Comparison of ENCODE assay signal across 12 mouse cellular contexts in the genomic region with DNA sequence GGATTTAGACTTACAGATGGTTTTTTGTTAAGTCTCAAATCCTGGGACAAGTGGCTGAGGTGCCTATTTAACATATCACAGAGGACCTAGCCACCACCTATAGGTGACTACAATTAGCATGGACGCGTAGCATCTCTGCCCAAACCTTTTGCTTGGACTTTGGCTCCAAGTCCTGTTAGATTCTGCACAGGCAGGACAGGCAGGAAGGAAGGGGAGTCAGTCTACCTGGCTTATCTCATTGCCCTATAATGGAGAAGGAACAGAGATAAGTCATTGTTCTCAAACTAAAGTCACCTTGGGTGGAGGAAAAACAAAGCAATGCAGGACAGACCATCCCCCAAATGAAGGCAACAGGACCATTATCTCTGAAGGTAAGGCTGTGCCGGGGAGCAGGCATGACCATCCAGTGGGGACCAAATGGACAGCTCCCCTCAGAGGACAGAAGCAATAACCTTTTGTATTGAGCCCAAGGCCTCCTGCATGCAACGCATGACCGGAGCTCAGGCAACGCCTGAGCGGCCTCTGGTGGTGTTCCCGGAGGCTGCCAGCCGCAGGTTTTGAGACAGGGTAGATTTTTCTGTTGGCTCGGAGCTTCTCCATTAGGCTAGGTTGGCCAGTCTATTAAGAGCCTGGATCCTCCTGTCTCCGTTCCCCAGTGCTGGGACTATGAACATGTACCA. TPM values are rescaled to one million over a fixed set of nuclear protein-coding genes. Genes with fewer than 3 reads are reported as not detected.
DNase-seq lines count a peak whose midpoint lies in the region; ATAC-seq and TF ChIP-seq lines count a peak whose summit lies in the region.
"Had no signal": no experiment of that assay in that cellular context is flagged by ENCODE, and none has a peak within 500 bp of the region (broad histone marks: within the 10 kb centered on the region; RNA-seq: fewer than 3 reads in every experiment).

No protein-coding gene starts in this region.

- H3K9ac ChIP-seq in midbrain, postnatal 0 days (replicated peaks; ENCODE audit: low read length, poor library complexity, severe bottlenecking): no peak overlapping the region
- H3K9ac ChIP-seq in midbrain, embryonic 13.5 days (replicated peaks): no peak overlapping the region
- no peak overlapping the region for H3K9ac ChIP-seq in intestine, embryonic 15.5 days
- H3K9ac ChIP-seq: embryonic facial prominence, embryonic 12.5 days had no signal

- H3K4me3 ChIP-seq in midbrain, postnatal 0 days (ENCODE audit: low read depth, low read length): no peak overlapping the region
- H3K4me3 ChIP-seq in midbrain, embryonic 13.5 days (replicated peaks): no peak overlapping the region
- no peak overlapping the region for H3K4me3 ChIP-seq in intestine, embryonic 15.5 days (replicated peaks)
- H3K4me3 ChIP-seq: embryonic facial prominence, embryonic 12.5 days had no signal

- 29% methylated on average over 11 of the region's 11 CpGs for WGBS in midbrain, postnatal 0 days
- 35% methylated on average over 11 of the region's 11 CpGs for WGBS in midbrain, embryonic 13.5 days
- WGBS in intestine, embryonic 15.5 days: 33% methylated on average over 11 of the region's 11 CpGs

- DNase-seq in midbrain, postnatal 0 days (ENCODE audit: low spot score): peak; percentile 6
- peak; percentile 64 for DNase-seq in R1 (ENCODE audit: low read depth, low spot score)
- DNase-seq in thymus, postnatal 0 days (ENCODE audit: low spot score): peak; percentile 15
- no peak for DNase-seq in cerebellum, adult 8-10 months
- DNase-seq in frontal cortex, postnatal 36 days (ENCODE audit: low spot score in 2 of 2): no peak
- DNase-seq: layer of hippocampus, postnatal 36 days; lung, postnatal 14 days; right cerebral cortex, postnatal 14 days had no signal

- no peaks in the 10 kb centered on the region for H3K27me3 ChIP-seq in midbrain, postnatal 0 days (ENCODE audit: insufficient read depth, low read length)
- H3K27me3 ChIP-seq in midbrain, embryonic 13.5 days: no peaks in the 10 kb centered on the region
- no peaks in the 10 kb centered on the region for H3K27me3 ChIP-seq in intestine, embryonic 15.5 days (replicated peaks)
- H3K27me3 ChIP-seq: embryonic facial prominence, embryonic 12.5 days had no signal

- no peaks in the 10 kb centered on the region for H3K4me1 ChIP-seq in midbrain, postnatal 0 days (ENCODE audit: insufficient read depth, low read length)
- H3K4me1 ChIP-seq in midbrain, embryonic 13.5 days (replicated peaks): no peaks in the 10 kb centered on the region
- H3K4me1 ChIP-seq in intestine, embryonic 15.5 days (replicated peaks): no peaks in the 10 kb centered on the region
- H3K4me1 ChIP-seq: embryonic facial prominence, embryonic 12.5 days had no signal

- no peak overlapping the region for H3K27ac ChIP-seq in midbrain, postnatal 0 days (ENCODE audit: low read depth, low read length)
- no peak overlapping the region for H3K27ac ChIP-seq in midbrain, embryonic 13.5 days
- no peak overlapping the region for H3K27ac ChIP-seq in intestine, embryonic 15.5 days
- H3K27ac ChIP-seq: embryonic facial prominence, embryonic 12.5 days had no signal

- H3K4me2 ChIP-seq in midbrain, postnatal 0 days (ENCODE audit: low read depth, low read length, poor library complexity, severe bottlenecking): no peak overlapping the region
- H3K4me2 ChIP-seq in midbrain, embryonic 13.5 days (replicated peaks): no peak overlapping the region
- H3K4me2 ChIP-seq in intestine, embryonic 15.5 days (replicated peaks): no peak overlapping the region
- H3K4me2 ChIP-seq: embryonic facial prominence, embryonic 12.5 days had no signal

- no peak for ATAC-seq in midbrain, postnatal 0 days (ENCODE audit: low FRiP score)
- no peak for ATAC-seq in midbrain, embryonic 13.5 days
- peak; percentile 69 for ATAC-seq in intestine, embryonic 15.5 days

- no peaks in the 10 kb centered on the region for H3K36me3 ChIP-seq in midbrain, postnatal 0 days (ENCODE audit: insufficient read depth, low read length)
- no peaks in the 10 kb centered on the region for H3K36me3 ChIP-seq in midbrain, embryonic 13.5 days
- H3K36me3 ChIP-seq in intestine, embryonic 15.5 days: no peaks in the 10 kb centered on the region
- H3K36me3 ChIP-seq: embryonic facial prominence, embryonic 12.5 days had no signal

- TF ChIP-seq CTCF in midbrain, postnatal 0 days (IDR thresholded peaks at IDR 0.05): peak; percentile 27

- no peaks in the 10 kb centered on the region for H3K9me3 ChIP-seq in midbrain, postnatal 0 days (ENCODE audit: low read length)
- H3K9me3 ChIP-seq in midbrain, embryonic 13.5 days: no peaks in the 10 kb centered on the region
- H3K9me3 ChIP-seq in intestine, embryonic 15.5 days: no peaks in the 10 kb centered on the region
- H3K9me3 ChIP-seq: embryonic facial prominence, embryonic 12.5 days had no signal

RNA-seq across cellular contexts. Expression of a gene that starts 25.3 kb away (rescaled TPM):
- total RNA-seq in midbrain, postnatal 0 days (2014; rRNA removed): not detected in 2 replicates
- polyA plus RNA-seq in midbrain, postnatal 0 days (2015; fragmentation: Nextera tagmentation; extraction: Ambion mirVana): not detected in 2 replicates
- polyA plus RNA-seq in midbrain, embryonic 13.5 days (2015; fragmentation: Nextera tagmentation; extraction: Ambion mirVana): not detected in 2 replicates
- 36.3 and 39.9 TPM in 2 replicates for polyA plus RNA-seq in intestine, embryonic 15.5 days (2015; fragmentation: Nextera tagmentation; extraction: Ambion mirVana)
- polyA plus RNA-seq in thymus, postnatal 0 days (2015; fragmentation: Nextera tagmentation; extraction: Ambion mirVana): 1.1 and 1.2 TPM in 2 replicates
- total RNA-seq: heart, postnatal 10 days; layer of hippocampus, postnatal 36 days had no signal
- polyA plus RNA-seq: embryonic facial prominence, embryonic 12.5 days had no signal

Comparison
In these comparisons a context has a peak if more than half of its experiments do, and no peak if none do; other contexts are left out.
1. DNase-seq: peak in midbrain, postnatal 0 days (single experiment), R1 (single experiment) and thymus, postnatal 0 days (single experiment); none in cerebellum, adult 8-10 months (single experiment) and frontal cortex, postnatal 36 days (0 of 2).
2. RNA of a gene that starts 25.3 kb away (polyA plus RNA-seq): 36.3 to 39.9 TPM in intestine, embryonic 15.5 days; 1.1 to 1.2 TPM in thymus, postnatal 0 days, not detected in midbrain, embryonic 13.5 days and not detected in midbrain, postnatal 0 days; every median in the first group is over 10 times any median in the second.